Mouse (Mus musculus): ENCODE results near the gene Fgfr2. TPM values are rescaled to one million over a fixed set of nuclear protein-coding genes. Genes with fewer than 3 reads are reported as not detected.

Fgfr2 gene
- polyA plus RNA-seq, 1 experiment from 2014 or later = 17.2 TPM

- 90% methylated on average over 8 of the region's 8 CpGs for WGBS
- Histone ChIP-seq H3K4me1 (replicated peaks) (no peaks in the 10 kb centered on the region), H3K27me3 (no peaks in the 10 kb centered on the region), H3K4me3 (no peak overlapping the region), H3K9ac (no peak overlapping the region), H3K36me3 (no peaks in the 10 kb centered on the region; the same call in 1 of the 2 replicates), H3K27ac (no peak overlapping the region), H3K4me2 (no peak overlapping the region), H3K9me3 (replicated peaks) (no peaks in the 10 kb centered on the region)
- ATAC-seq (replicated peaks; ENCODE audit: insufficient number of reproducible peaks, insufficient read depth, low FRiP score, low read depth) = no peak
Measured at GRCm38 (mm10) chr7:130385732-130386294, 2737.3 kb downstream of the Fgfr2 start.

GRCm38 (mm10) chr7:130382126-130382525 is 2741.0 kb downstream of the Fgfr2 start:
- H3K9me3 ChIP-seq (replicated peaks) = no peaks in the 10 kb centered on the region
- no peak overlapping the region for H3K9ac ChIP-seq
- H3K4me1 ChIP-seq (replicated peaks) = no peaks in the 10 kb centered on the region
- H3K27ac ChIP-seq = no peak overlapping the region
- no peak for ATAC-seq (replicated peaks; ENCODE audit: insufficient number of reproducible peaks, insufficient read depth, low FRiP score, low read depth)
- no peak overlapping the region for H3K4me3 ChIP-seq
- no peaks in the 10 kb centered on the region; the same call in 1 of the 2 replicates for H3K36me3 ChIP-seq
- WGBS = 94% methylated on average over 13 of the region's 13 CpGs
- H3K4me2 ChIP-seq = no peak overlapping the region
- no peaks in the 10 kb centered on the region for H3K27me3 ChIP-seq

GRCm38 (mm10) chr7:130381387-130381951 is 2741.7 kb downstream of the Fgfr2 start:
- Histone ChIP-seq H3K9ac (no peak overlapping the region), H3K9me3 (replicated peaks) (no peaks in the 10 kb centered on the region), H3K27me3 (no peaks in the 10 kb centered on the region), H3K27ac (no peak overlapping the region), H3K4me1 (replicated peaks) (no peaks in the 10 kb centered on the region), H3K4me3 (no peak overlapping the region), H3K4me2 (no peak overlapping the region), H3K36me3 (no peaks in the 10 kb centered on the region; the same call in 1 of the 2 replicates)
- no peak for ATAC-seq (replicated peaks; ENCODE audit: insufficient number of reproducible peaks, insufficient read depth, low FRiP score, low read depth)
- 91% methylated on average over 8 of the region's 8 CpGs for WGBS

GRCm38 (mm10) chr7:130380769-130381355 is 2742.3 kb downstream of the Fgfr2 start:
- ATAC-seq (replicated peaks; ENCODE audit: insufficient number of reproducible peaks, insufficient read depth, low FRiP score, low read depth) = no peak
- Histone ChIP-seq H3K4me2 (no peak overlapping the region), H3K9me3 (replicated peaks) (no peaks in the 10 kb centered on the region), H3K4me3 (no peak overlapping the region), H3K27me3 (no peaks in the 10 kb centered on the region), H3K27ac (no peak overlapping the region), H3K4me1 (replicated peaks) (no peaks in the 10 kb centered on the region), H3K36me3 (no peaks in the 10 kb centered on the region; the same call in 1 of the 2 replicates), H3K9ac (no peak overlapping the region)
- WGBS = 78% methylated on average over 8 of the region's 8 CpGs

DNA sequence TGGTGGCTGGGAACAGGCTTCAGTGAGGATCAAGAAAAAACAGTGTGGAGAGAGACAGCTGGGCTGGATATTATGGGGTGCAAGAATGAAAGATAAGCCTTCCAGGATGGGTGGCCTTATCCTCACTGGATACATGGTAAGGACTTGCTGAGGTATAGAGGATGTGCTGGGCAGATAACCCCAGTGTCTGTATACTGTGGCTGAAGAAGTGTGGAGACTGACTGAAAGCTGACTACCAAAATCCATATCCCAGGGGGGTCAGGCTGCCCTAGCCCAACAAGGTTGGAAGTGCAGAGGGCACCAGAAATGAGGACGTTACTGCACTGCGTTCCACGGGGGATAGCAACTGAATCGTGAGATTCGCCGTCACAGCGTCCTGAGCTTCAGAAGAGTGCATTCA is 2742.8 kb downstream of the Fgfr2 start:
- H3K9ac ChIP-seq = no peak overlapping the region
- no peaks in the 10 kb centered on the region; the same call in 1 of the 2 replicates for H3K36me3 ChIP-seq
- no peaks in the 10 kb centered on the region for H3K27me3 ChIP-seq
- WGBS = 95% methylated on average over 7 of the region's 7 CpGs
- H3K27ac ChIP-seq = no peak overlapping the region
- ATAC-seq (replicated peaks; ENCODE audit: insufficient number of reproducible peaks, insufficient read depth, low FRiP score, low read depth) = no peak
- no peaks in the 10 kb centered on the region for H3K4me1 ChIP-seq (replicated peaks)
- no peak overlapping the region for H3K4me3 ChIP-seq
- no peaks in the 10 kb centered on the region for H3K9me3 ChIP-seq (replicated peaks)
- H3K4me2 ChIP-seq = no peak overlapping the region

DNA sequence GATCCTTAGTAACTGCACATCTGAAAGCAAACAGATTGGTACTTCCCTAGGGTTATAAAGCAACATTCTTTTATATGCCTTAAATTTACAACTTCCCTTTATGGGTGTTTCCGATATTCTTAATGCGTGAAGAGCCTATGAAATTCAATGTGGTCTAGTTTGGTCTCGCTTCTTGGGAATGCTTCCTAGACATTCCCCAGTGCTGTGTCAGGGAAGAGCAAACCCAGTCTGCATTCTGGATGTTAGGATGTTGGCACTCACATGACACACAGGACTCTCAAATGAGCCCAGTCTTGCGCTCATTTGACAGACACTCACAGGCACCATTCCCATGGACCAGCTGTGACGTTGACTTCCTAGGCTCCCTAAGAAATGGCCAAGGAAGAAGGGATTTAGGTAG is 2743.3 kb downstream of the Fgfr2 start:
- Histone ChIP-seq H3K4me1 (replicated peaks) (no peaks in the 10 kb centered on the region), H3K9ac (no peak overlapping the region), H3K4me3 (no peak overlapping the region), H3K27me3 (no peaks in the 10 kb centered on the region), H3K27ac (no peak overlapping the region), H3K9me3 (replicated peaks) (no peaks in the 10 kb centered on the region), H3K4me2 (no peak overlapping the region), H3K36me3 (no peaks in the 10 kb centered on the region; the same call in 1 of the 2 replicates)
- no peak for ATAC-seq (replicated peaks; ENCODE audit: insufficient number of reproducible peaks, insufficient read depth, low FRiP score, low read depth)
- WGBS = 91% methylated on average over 5 of the region's 5 CpGs

- no peak overlapping the region for H3K4me2 ChIP-seq
- WGBS = 83% methylated on average over 3 of the region's 3 CpGs
- no peak overlapping the region for H3K9ac ChIP-seq
- no peaks in the 10 kb centered on the region for H3K4me1 ChIP-seq (replicated peaks)
- ATAC-seq (replicated peaks; ENCODE audit: insufficient number of reproducible peaks, insufficient read depth, low FRiP score, low read depth) = no peak
- H3K27me3 ChIP-seq = no peaks in the 10 kb centered on the region
- H3K9me3 ChIP-seq (replicated peaks) = no peaks in the 10 kb centered on the region
- no peaks in the 10 kb centered on the region; the same call in 1 of the 2 replicates for H3K36me3 ChIP-seq
- H3K4me3 ChIP-seq = no peak overlapping the region
- no peak overlapping the region for H3K27ac ChIP-seq
Measured at GRCm38 (mm10) chr7:130378308-130378707, 2744.8 kb downstream of the Fgfr2 start.

DNA sequence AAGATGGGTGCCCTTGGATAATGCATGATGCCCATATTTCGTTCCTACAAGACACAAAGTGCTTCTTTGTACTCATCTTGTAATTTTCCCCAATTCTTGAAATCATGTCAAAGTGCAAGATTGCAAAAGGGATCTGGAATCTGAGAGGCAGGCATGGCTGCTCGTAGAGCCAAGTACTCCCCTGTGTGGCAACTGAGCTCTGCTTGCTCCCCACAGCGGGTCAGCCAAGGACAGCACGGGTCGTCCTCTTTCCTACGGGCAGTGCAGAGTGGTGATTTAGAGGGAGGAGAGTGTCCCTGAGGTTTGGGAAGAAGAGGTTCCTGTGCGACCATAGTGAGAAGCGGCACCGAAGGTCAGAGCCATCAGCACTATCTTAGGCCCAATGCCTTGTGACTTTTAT is 2748.8 kb downstream of the Fgfr2 start:
- no peak overlapping the region for H3K9ac ChIP-seq
- ATAC-seq (replicated peaks; ENCODE audit: insufficient number of reproducible peaks, insufficient read depth, low FRiP score, low read depth) = no peak
- H3K4me1 ChIP-seq (replicated peaks) = no peaks in the 10 kb centered on the region
- H3K9me3 ChIP-seq (replicated peaks) = no peaks in the 10 kb centered on the region
- 72% methylated on average over 9 of the region's 9 CpGs for WGBS
- no peaks in the 10 kb centered on the region for H3K27me3 ChIP-seq
- no peak overlapping the region for H3K4me3 ChIP-seq
- H3K27ac ChIP-seq = no peak overlapping the region
- H3K36me3 ChIP-seq = no peaks in the 10 kb centered on the region
- H3K4me2 ChIP-seq = no peak overlapping the region

- no peak for ATAC-seq (replicated peaks; ENCODE audit: insufficient number of reproducible peaks, insufficient read depth, low FRiP score, low read depth)
- 45% methylated on average over 24 of the region's 24 CpGs for WGBS
- H3K4me2 ChIP-seq = peak overlapping the region; percentile 10; the same call in 1 of the 2 replicates
Measured at GRCm38 (mm10) chr7:130368827-130369641, 2754.1 kb downstream of the Fgfr2 start.

GRCm38 (mm10) chr7:130368036-130368826 is 2754.9 kb downstream of the Fgfr2 start:
- Histone ChIP-seq H3K36me3 (no peaks in the 10 kb centered on the region), H3K9me3 (replicated peaks) (0 out of 2 replicates have a peak, but pooled peaks cover 6% of the 10 kb centered on the region), H3K27me3 (no peaks in the 10 kb centered on the region), H3K27ac (no peak overlapping the region), H3K4me3 (no peak overlapping the region), H3K4me1 (replicated peaks) (no peaks in the 10 kb centered on the region), H3K9ac (no peak overlapping the region), H3K4me2 (0 out of 2 replicates have a peak overlapping the region, but pooled peaks have one; percentile 10)
- 54% methylated on average over 13 of the region's 13 CpGs for WGBS
- ATAC-seq (replicated peaks; ENCODE audit: insufficient number of reproducible peaks, insufficient read depth, low FRiP score, low read depth) = no peak

More at GRCm38 (mm10) chr7:130368827-130369641, 2754.1 kb downstream of the Fgfr2 start:
- Histone ChIP-seq H3K9me3 (replicated peaks) (0 out of 2 replicates have a peak, but pooled peaks cover 6% of the 10 kb centered on the region), H3K4me1 (replicated peaks) (no peaks in the 10 kb centered on the region), H3K27me3 (no peaks in the 10 kb centered on the region), H3K9ac (no peak overlapping the region), H3K36me3 (no peaks in the 10 kb centered on the region), H3K27ac (no peak overlapping the region), H3K4me3 (no peak overlapping the region)
